Mouse (Mus musculus) liver, embryonic 11.5 days (tissue): ENCODE results near the gene Mettl5. TPM values are rescaled to one million over a fixed set of nuclear protein-coding genes. Genes with fewer than 3 reads are reported as not detected.

Experiments
- ATAC-seq: fragments of 200-750 bp; cut with Nextera tagmentation; replicated peaks from 2 replicates; pipeline ENCODE4 v1.8.0; 2017; ENCODE audit warnings: moderate number of reproducible peaks, mild to moderate bottlenecking, moderate TSS enrichment, moderate library complexity; ENCODE audit not compliant: low FRiP score
- DNase-seq: peaks from one replicate; pipeline ENCODE4 v3.0.0-alpha.2; 2017; ENCODE audit warnings: low spot score
- H3K27ac ChIP-seq: fragments of 300-500 bp; sonication (generic); 2 replicates; pipeline ENCODE4 v1.5.1; 2014; ENCODE audit warnings: mild to moderate bottlenecking, low read depth, low read length, control low read depth
- H3K27me3 ChIP-seq: fragments of 300-500 bp; sonication (generic); replicated peaks from 2 replicates; pipeline ENCODE4 v1.6.1; 2014; ENCODE audit warnings: low read length, mixed read lengths; ENCODE audit not compliant: control insufficient read depth, insufficient read depth
- H3K36me3 ChIP-seq: fragments of 300-500 bp; sonication (generic); 2 replicates; pipeline ENCODE4 v1.6.1; 2014; ENCODE audit warnings: mild to moderate bottlenecking, low read length, moderate library complexity, mixed read lengths; ENCODE audit not compliant: control insufficient read depth, insufficient read depth
- H3K4me1 ChIP-seq: fragments of 300-500 bp; sonication (generic); replicated peaks from 2 replicates; pipeline ENCODE4 v1.6.1; 2014; ENCODE audit warnings: low read length, mixed read lengths; ENCODE audit not compliant: control insufficient read depth, insufficient read depth
- H3K4me2 ChIP-seq: fragments of 300-500 bp; sonication (generic); 2 replicates; pipeline ENCODE4 v1.6.1; 2014; ENCODE audit warnings: mild to moderate bottlenecking, control low read depth, moderate library complexity
- H3K4me3 ChIP-seq: fragments of 300-500 bp; sonication (generic); 2 replicates; pipeline ENCODE4 v1.5.1; 2014; ENCODE audit warnings: low read depth, low read length, control low read depth
- H3K9ac ChIP-seq: fragments of 300-500 bp; sonication (generic); 2 replicates; pipeline ENCODE4 v1.6.1; 2014; ENCODE audit warnings: low read depth, low read length, control low read depth
- H3K9me3 ChIP-seq: fragments of 300-500 bp; sonication (generic); 2 replicates; pipeline ENCODE4 v1.6.1; 2016; ENCODE audit warnings: low read length, inconsistent platforms, mixed read lengths; ENCODE audit not compliant: control insufficient read depth
- WGBS: fragments of 180-500 bp; shearing (Covaris S2); extraction: QIAGEN DNeasy Blood & Tissue Kit; methylation state at CpG from one replicate; pipeline ENCODE4 v1.1.7; 2014; 5-methylcytosine and 5-hydroxymethylcytosine counted together
- polyA plus RNA-seq: library from polyadenylated mRNA; unstranded; fragments of >200 nt; fragmentation: Nextera tagmentation; extraction: Ambion mirVana; gene quantifications from 2 replicates; pipeline ENCODE4 v1.2.1, GENCODE M21; 2014

Gene Mettl5
- polyA plus RNA-seq, 1 experiment from 2014 or later: 68.1 TPM

- DNase-seq: peak; percentile 71
- Histone ChIP-seq H3K9me3 (no peaks in the 10 kb centered on the region), H3K4me3 (peak overlapping the region; percentile 85), H3K36me3 (peaks cover 12% of the 10 kb centered on the region), H3K27ac (peak overlapping the region; percentile 79), H3K9ac (peak overlapping the region; percentile 85), H3K4me2 (peak overlapping the region; percentile 60), H3K4me1 (peaks cover 27% of the 10 kb centered on the region), H3K27me3 (no peaks in the 10 kb centered on the region)
- WGBS: under 1% methylated on average over 79 of the region's 80 CpGs
- peak; percentile 33 for ATAC-seq
Observed at GRCm38 (mm10) chr2:69822361-69823128, 62.9 kb downstream of the Mettl5 start.

- DNase-seq: peak; percentile 61
Observed at GRCm38 (mm10) chr2:69821711-69822110, 63.7 kb downstream of the Mettl5 start, which contains the start of gene Klhl23. TSS of gene Klhl23 (plus strand) at chr2:69821944.

More at GRCm38 (mm10) chr2:69821711-69822110, 63.7 kb downstream of the Mettl5 start, which contains the start of gene Klhl23:
- WGBS: 3% methylated on average over 8 of the region's 8 CpGs
- peaks cover 27% of the 10 kb centered on the region for H3K4me1 ChIP-seq
- H3K9me3 ChIP-seq: no peaks in the 10 kb centered on the region
- peak within 1 kb of the TSS; percentile 85 for H3K4me3 ChIP-seq
- H3K27ac ChIP-seq: peak within 1 kb of the TSS; percentile 79
- H3K9ac ChIP-seq: peak within 1 kb of the TSS; percentile 85
- ATAC-seq: peak; percentile 66
- peaks cover 9% of the 10 kb centered on the region for H3K36me3 ChIP-seq
- H3K4me2 ChIP-seq: peak within 1 kb of the TSS; percentile 60
- H3K27me3 ChIP-seq: no peaks in the 10 kb centered on the region

Other genes with a start within 250 kb of the Mettl5 start
- gene Bbs5, start 238.4 kb downstream of the Mettl5 start, polyA plus RNA-seq: 8.4 and 10.9 TPM in 2 replicates
- 0.22 and 0.75 TPM in 2 replicates for gene Klhl41, start 215.5 kb downstream of the Mettl5 start, polyA plus RNA-seq
- gene Fastkd1, start 172.1 kb downstream of the Mettl5 start, polyA plus RNA-seq: 16.0 and 17.0 TPM in 2 replicates
- 98.3 and 110 TPM in 2 replicates for gene Ppig, start 163.1 kb downstream of the Mettl5 start, polyA plus RNA-seq
- 1.2 and 1.4 TPM in 2 replicates for gene Ccdc173, start 96.0 kb downstream of the Mettl5 start, polyA plus RNA-seq
- 24.9 and 25.2 TPM in 2 replicates for gene Phospho2, start 96.0 kb downstream of the Mettl5 start, polyA plus RNA-seq
- gene Klhl23, start 63.7 kb downstream of the Mettl5 start, polyA plus RNA-seq: 44.9 and 47.7 TPM in 2 replicates
- gene Ssb, start 24.1 kb downstream of the Mettl5 start, polyA plus RNA-seq: 317 and 327 TPM in 2 replicates
- gene Ubr3, start 11.6 kb upstream of the Mettl5 start, polyA plus RNA-seq: 11.3 and 11.5 TPM in 2 replicates
- not detected in 2 replicates for gene Myo3b, start 153.5 kb upstream of the Mettl5 start, polyA plus RNA-seq